Mouse (Mus musculus) myocyte (in vitro differentiated cells): ENCODE measurements at regions not wholly inside any gene's neighbourhood (a gene's known extent, or its start where the extent isn't known, plus 50 kb on each side); places are given as distances from the start of the nearest gene placed in this dataset.
A peak's percentile ranks its signal among the peaks of the same experiment; 100 is the strongest.

Experiments
- H3K27me3 ChIP-seq: one replicate; pipeline ENCODE4 v1.6.1; 2011; ENCODE audit not compliant: control insufficient read depth, insufficient read depth, insufficient read length
- H3K36me3 ChIP-seq: one replicate; pipeline ENCODE4 v1.6.1; 2011; ENCODE audit not compliant: control insufficient read depth, insufficient read depth
- H3K4me2 ChIP-seq: one replicate; pipeline ENCODE4 v1.6.1; 2011; ENCODE audit warnings: low read depth, control low read depth
- H3K4me3 ChIP-seq: one replicate; pipeline ENCODE4 v1.5.1; 2011; ENCODE audit warnings: mild to moderate bottlenecking, control low read depth, moderate library complexity
- H3K79me2 ChIP-seq: one replicate; pipeline ENCODE4 v1.6.1; 2011; ENCODE audit not compliant: control insufficient read depth, insufficient read depth
- H3ac ChIP-seq: one replicate; pipeline ENCODE4 v1.6.1; 2011; ENCODE audit not compliant: control insufficient read depth, insufficient read length
- CEBPB ChIP-seq: IDR thresholded peaks from 2 replicates; pipeline ENCODE4 v1.6.1; 2011; ENCODE audit warnings: mild to moderate bottlenecking, moderate library complexity; ENCODE audit not compliant: poor library complexity, insufficient read depth, severe bottlenecking
- E2F4 ChIP-seq: IDR thresholded peaks from one replicate; pipeline ENCODE4 v1.6.1; 2011; ENCODE audit warnings: mild to moderate bottlenecking, control low read depth, moderate library complexity; ENCODE audit not compliant: insufficient read depth
- MAX ChIP-seq: IDR thresholded peaks from one replicate; pipeline ENCODE4 v1.6.1; 2011; ENCODE audit warnings: low read depth, mild to moderate bottlenecking, control low read depth
- MYOD1 ChIP-seq, 3 experiments: IDR thresholded peaks; one replicate each; pipeline ENCODE4 v1.6.1; 2011; ENCODE audit warnings: control low read depth in 2 of 3, low read depth in 2 of 3, mild to moderate bottlenecking in 2 of 3, moderate library complexity in 1 of 3; ENCODE audit not compliant: insufficient read length in 2 of 3, control insufficient read depth in 1 of 3
- MYOG ChIP-seq, 3 experiments: IDR thresholded peaks; one replicate each; pipeline ENCODE4 v1.6.1; 2011; ENCODE audit warnings: control low read depth in 2 of 3, low read depth in 2 of 3, mild to moderate bottlenecking in 2 of 3; ENCODE audit not compliant: insufficient read length in 2 of 3, control insufficient read depth in 1 of 3, insufficient read depth in 1 of 3
- POLR2A ChIP-seq: IDR thresholded peaks from one replicate; pipeline ENCODE4 v1.6.1; 2011; ENCODE audit warnings: low read depth, mild to moderate bottlenecking, control low read depth, moderate library complexity; ENCODE audit not compliant: insufficient read length
- POLR2AphosphoS2 ChIP-seq: IDR thresholded peaks from one replicate; pipeline ENCODE4 v1.6.1; 2011; ENCODE audit warnings: low read depth, control low read depth; ENCODE audit not compliant: insufficient read length
- REST ChIP-seq: IDR thresholded peaks from one replicate; pipeline ENCODE4 v1.6.1; 2011; ENCODE audit warnings: mild to moderate bottlenecking, control low read depth, moderate library complexity; ENCODE audit not compliant: insufficient read depth, insufficient read length
- SRF ChIP-seq: IDR thresholded peaks from one replicate; pipeline ENCODE4 v1.6.1; 2011; ENCODE audit warnings: low read depth; ENCODE audit not compliant: control insufficient read depth, insufficient read length
- TCF12 ChIP-seq: IDR thresholded peaks from one replicate; pipeline ENCODE4 v1.6.1; 2011; ENCODE audit warnings: mild to moderate bottlenecking, control low read depth; ENCODE audit not compliant: poor library complexity, insufficient read depth, severe bottlenecking
- TCF3 ChIP-seq: IDR thresholded peaks from one replicate; pipeline ENCODE4 v1.6.1; 2011; ENCODE audit warnings: low read depth, control low read depth; ENCODE audit not compliant: insufficient read length
- USF1 ChIP-seq: IDR thresholded peaks from one replicate; pipeline ENCODE4 v1.6.1; 2011; ENCODE audit warnings: low read depth, mild to moderate bottlenecking, control low read depth, moderate library complexity

DNA sequence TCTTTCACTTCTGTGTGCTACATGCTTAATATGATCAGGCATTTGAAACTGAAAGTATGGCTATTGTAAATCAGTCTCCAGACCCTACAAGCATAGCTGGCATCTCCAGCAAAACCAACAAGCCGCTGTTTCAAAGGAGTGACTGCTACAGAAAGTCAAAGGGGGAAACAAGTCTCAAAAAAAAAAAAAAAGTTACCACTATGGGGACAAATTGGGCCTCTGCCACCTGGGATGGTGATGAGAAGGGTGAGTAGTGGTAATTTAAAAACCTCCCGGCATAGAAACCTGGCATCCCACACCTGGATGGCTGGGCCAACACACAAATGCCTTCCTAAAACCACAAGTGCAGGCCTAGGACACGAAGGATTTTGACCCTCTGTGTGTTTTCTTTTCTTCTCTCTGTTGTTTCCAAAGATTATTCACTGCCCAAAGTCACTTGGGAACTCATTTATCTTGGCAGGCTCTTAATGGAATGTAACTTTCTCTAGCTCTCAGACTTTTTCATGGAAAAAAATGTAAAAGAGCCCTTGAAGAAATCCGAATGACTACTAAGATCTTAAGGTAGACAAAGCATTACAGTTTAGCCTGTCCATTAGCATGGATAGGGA is 78.9 kb upstream of the Dlg1 start:
- Histone ChIP-seq H3K36me3 (no peaks in the 10 kb centered on the region), H3K27me3 (no peaks in the 10 kb centered on the region), H3K79me2 (no peaks in the 10 kb centered on the region), H3K4me2 (peak overlapping the region; percentile 5), H3K4me3 (no peak overlapping the region), H3ac (no peak overlapping the region)
- TF ChIP-seq POLR2AphosphoS2 (no peak), POLR2A (no peak), USF1 (no peak), REST (no peak), E2F4 (no peak)

- Histone ChIP-seq H3K4me2 (no peak overlapping the region), H3K79me2 (no peaks in the 10 kb centered on the region), H3ac (no peak overlapping the region), H3K4me3 (no peak overlapping the region), H3K27me3 (no peaks in the 10 kb centered on the region), H3K36me3 (no peaks in the 10 kb centered on the region)
- TF ChIP-seq POLR2A (no peak), SRF (no peak), MAX (no peak), REST (no peak), TCF12 (no peak), MYOD1 (IDR thresholded peaks at IDR 0.05; ENCODE audit: control insufficient read depth in 1 of 3, insufficient read length in 2 of 3, low read depth in 2 of 3) (no peak), USF1 (no peak), TCF3 (no peak), MYOG (IDR thresholded peaks at IDR 0.05; ENCODE audit: control insufficient read depth in 1 of 3, insufficient read depth in 1 of 3, insufficient read length in 2 of 3, low read depth in 2 of 3) (no peak), E2F4 (no peak), POLR2AphosphoS2 (no peak), CEBPB (no peak)
Observed at GRCm38 (mm10) chr16:31587036-31587435, 76.2 kb upstream of the Dlg1 start.

DNA sequence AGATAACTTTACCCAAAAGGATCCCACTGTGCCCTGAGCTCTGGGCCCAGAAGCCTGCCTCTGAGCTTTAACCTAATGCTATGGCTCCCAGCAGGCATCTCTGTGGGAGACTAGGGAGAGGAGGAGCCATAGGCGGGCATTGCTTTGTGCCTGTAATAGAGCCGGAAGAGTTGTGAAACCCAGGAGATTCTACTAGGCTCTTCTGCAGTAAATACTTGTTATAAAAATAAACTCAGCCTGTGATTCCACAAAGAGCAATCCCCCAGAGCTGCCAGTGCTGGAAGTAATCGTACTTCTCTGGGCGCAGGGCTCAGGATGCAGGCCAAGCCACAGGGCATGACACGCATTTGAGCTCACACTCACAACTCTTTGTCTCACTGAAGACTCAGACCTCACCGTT is 73.7 kb upstream of the Dlg1 start:
- no peaks in the 10 kb centered on the region for H3K27me3 ChIP-seq
- H3K36me3 ChIP-seq = no peaks in the 10 kb centered on the region
- no peaks in the 10 kb centered on the region for H3K79me2 ChIP-seq
- no peak overlapping the region for H3K4me3 ChIP-seq
- H3ac ChIP-seq = no peak overlapping the region
- TF ChIP-seq MYOD1 (IDR thresholded peaks at IDR 0.05; ENCODE audit: control insufficient read depth in 1 of 3, insufficient read length in 2 of 3, low read depth in 2 of 3) (no peak), CEBPB (peak; percentile 70)
- peak overlapping the region; percentile 12 for H3K4me2 ChIP-seq

DNA sequence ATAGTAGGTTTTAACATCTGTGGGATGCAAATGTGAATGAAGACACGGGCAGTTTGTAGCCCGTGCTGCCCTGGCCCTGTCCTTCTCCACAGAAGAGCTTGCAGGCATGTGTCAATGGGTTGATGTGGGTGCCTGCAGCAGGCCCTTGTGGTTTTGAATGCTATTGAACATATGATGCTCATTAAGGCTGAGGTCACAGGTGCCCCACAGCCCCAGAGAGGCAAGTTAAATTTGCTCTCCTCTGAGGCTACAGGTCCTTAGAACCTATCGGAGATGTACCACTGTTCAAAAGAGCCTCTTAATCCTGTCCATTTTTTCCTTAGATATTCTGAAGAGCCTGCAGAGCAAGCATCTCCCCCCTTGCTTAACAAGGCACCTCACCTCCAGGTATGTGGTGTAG is 71.7 kb upstream of the Dlg1 start:
- no peaks in the 10 kb centered on the region for H3K36me3 ChIP-seq
- no peak overlapping the region for H3ac ChIP-seq
- H3K27me3 ChIP-seq = no peaks in the 10 kb centered on the region
- no peak overlapping the region for H3K4me3 ChIP-seq
- H3K79me2 ChIP-seq = no peaks in the 10 kb centered on the region
- H3K4me2 ChIP-seq = peak overlapping the region; percentile 78
- TF ChIP-seq E2F4 (no peak), TCF12 (no peak), MYOG (IDR thresholded peaks at IDR 0.05; ENCODE audit: control insufficient read depth in 1 of 3, insufficient read depth in 1 of 3, insufficient read length in 2 of 3, low read depth in 2 of 3) (no peak), MYOD1 (IDR thresholded peaks at IDR 0.05; ENCODE audit: control insufficient read depth in 1 of 3, insufficient read length in 2 of 3, low read depth in 2 of 3) (no peak), REST (no peak), MAX (no peak), POLR2AphosphoS2 (no peak), TCF3 (no peak), SRF (no peak), POLR2A (no peak), USF1 (no peak), CEBPB (no peak)

GRCm38 (mm10) chr16:31592014-31592871 is 71.0 kb upstream of the Dlg1 start:
- Histone ChIP-seq H3K4me2 (peak overlapping the region; percentile 78), H3K79me2 (no peaks in the 10 kb centered on the region), H3K27me3 (no peaks in the 10 kb centered on the region), H3K4me3 (no peak overlapping the region), H3ac (no peak overlapping the region), H3K36me3 (no peaks in the 10 kb centered on the region)
- TF ChIP-seq SRF (no peak), POLR2A (no peak), MYOD1 (IDR thresholded peaks at IDR 0.05; ENCODE audit: control insufficient read depth in 1 of 3, insufficient read length in 2 of 3, low read depth in 2 of 3) (no peak), TCF12 (no peak), TCF3 (no peak), E2F4 (no peak)
